Mouse (Mus musculus) heart, postnatal 10 days (tissue): ENCODE data around the gene Rab3b. TPM values are rescaled to one million over a fixed set of nuclear protein-coding genes. Genes with fewer than 3 reads are reported as not detected.

Source experiments
- DNase-seq, 2 experiments: peaks; one replicate each; pipeline ENCODE4 v3.0.0; 2021
- intact Hi-C: fragments of 180-260 bp; cut with DNase I; formaldehyde crosslinking; loops from one replicate; pipeline ENCODE4 v1.15.1; 2025
- total RNA-seq, 2 experiments: library from RNA; stranded (reverse); gene quantifications; 2 replicates each; pipeline ENCODE4 v1.2.3; 2021

Rab3b gene
- total RNA-seq, 2 experiments from 2014 or later, result 0.50 to 1.2 TPM

DNA sequence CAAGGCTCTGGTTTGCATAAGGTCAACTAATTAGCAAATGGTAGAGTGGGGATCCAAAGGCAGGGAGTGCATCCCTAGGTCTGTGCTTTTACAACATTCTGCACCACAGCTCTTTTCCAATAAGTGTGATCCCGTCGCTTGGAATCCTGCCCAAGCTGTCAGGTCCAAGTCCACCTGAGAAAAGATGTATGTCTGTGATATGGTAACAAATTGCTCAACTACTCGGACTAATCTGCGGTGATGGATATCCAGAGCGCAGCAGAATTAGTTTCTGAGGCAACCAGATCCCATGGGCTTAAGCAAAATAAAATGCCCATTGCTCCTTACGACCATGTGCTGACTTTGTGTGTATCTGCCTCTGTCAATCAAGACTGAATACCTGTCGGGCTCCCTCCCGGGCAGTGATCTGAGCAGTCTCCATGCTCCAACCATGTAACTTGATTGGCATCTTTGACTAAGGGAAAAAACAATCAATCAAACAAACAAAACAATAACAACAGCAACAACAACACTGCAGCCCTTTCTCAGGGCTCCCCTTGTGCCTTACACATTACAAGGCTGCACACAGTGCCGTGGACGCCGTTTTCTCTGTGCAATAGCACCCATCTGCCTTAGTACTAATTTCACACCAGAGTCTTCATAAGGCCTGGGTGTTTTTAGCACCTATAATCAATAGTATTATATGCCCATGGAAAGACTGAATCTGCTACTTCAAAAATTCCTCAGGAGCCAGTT lies 64.3 kb downstream of the Rab3b start:
- no peak for DNase-seq
- intact Hi-C loops, result no loop called here

DNA sequence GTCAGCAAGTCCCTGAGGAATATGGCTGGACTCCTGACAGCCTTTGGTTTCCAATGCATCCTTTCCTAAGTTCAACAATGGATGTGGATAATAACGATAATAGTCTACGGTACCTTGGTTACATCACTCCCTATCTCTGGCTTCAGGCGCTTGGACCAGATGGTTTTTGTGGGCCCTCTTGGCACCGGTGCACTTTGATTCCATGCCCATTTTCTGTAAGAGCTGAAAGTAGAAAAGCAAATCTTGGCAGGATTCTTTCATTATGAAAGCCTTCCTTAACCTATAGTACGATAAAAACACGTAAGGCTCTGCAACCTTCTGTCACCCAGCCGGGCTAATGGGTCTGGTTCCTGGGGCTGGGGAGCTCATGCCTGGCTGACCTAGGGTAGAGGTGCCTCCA lies 70.3 kb downstream of the Rab3b start:
- intact Hi-C loops, result no loop called here
- DNase-seq, result no peak

DNA sequence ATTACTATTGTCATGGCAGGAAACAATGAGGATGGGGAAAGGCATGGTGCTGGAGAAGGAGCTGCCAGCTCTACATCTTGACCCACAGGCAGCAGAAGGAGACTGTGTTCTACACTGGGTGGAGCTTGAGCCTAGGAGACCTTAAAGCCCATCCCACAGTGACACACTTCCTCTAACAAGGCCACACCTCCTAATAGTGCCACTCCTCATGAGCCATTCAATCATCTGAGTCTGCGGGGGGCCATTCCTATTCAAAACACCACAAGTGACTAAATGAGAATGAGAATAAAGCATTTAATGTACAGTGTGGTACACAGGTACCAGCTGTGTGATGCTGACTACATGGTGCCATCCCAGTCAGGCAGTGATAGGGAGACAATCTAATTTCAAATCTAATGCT lies 71.3 kb downstream of the Rab3b start:
- intact Hi-C loops, result no loop called here
- DNase-seq, result no peak

GRCm38 (mm10) chr4:108951663-108952062 lies 72.8 kb downstream of the Rab3b start:
- no peak for DNase-seq
- intact Hi-C loops, result no loop called here

GRCm38 (mm10) chr4:108959696-108960095 lies 80.8 kb downstream of the Rab3b start:
- intact Hi-C loops, result no loop called here
- no peak for DNase-seq

GRCm38 (mm10) chr4:108960619-108961460 lies 82.0 kb downstream of the Rab3b start:
- intact Hi-C loops, result no loop called here
- DNase-seq, result no peak

DNA sequence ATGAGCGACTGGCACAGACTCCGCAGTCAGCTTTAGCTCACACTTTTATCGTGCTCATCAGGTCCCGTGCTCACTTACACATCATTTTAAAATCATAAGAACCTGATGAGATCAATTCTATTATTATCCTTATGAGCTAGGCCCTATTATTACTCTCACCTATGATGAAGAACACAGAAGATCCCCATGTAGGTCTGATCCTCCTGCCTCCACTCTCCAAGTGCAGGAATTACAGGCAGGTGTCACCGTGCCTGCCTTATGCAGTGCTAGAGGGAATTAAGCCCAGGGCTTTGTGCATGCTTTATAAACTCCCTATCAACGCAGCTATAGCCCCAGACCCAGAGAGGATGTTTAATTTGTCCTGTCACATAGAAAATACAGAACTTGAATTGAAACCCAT lies 84.2 kb downstream of the Rab3b start:
- no peak for DNase-seq
- intact Hi-C loops, result no loop called here

- intact Hi-C loops, result loop anchor here (5.0 kb wide), 1 partner anchor 47 kb away; no protein-coding TSS in a partner anchor
- DNase-seq, result no peak
Observed at GRCm38 (mm10) chr4:108969517-108969916, 90.7 kb downstream of the Rab3b start.

DNA sequence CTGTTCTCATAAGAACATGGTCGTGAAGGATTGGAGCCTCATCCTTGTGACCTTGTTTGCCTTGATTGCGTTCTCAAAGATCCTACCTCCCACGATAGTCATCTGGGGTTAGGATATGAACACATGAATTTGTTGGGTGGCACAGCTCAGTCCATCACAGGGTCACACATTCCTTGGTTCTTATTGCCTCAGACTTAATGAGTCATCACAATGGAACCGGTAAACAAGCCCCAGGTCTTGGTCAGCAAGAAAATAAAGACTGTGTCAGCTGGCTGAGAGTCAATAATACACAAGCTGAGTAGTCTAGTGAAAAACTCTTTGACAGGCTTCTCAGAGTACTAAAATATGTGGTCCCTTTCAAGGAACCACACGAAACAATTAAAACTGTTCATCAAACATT lies 92.2 kb downstream of the Rab3b start:
- DNase-seq, result no peak
- intact Hi-C loops, result loop anchor here (10.0 kb wide), 1 partner anchor 276 kb away; no protein-coding TSS in a partner anchor

- intact Hi-C loops, result loop anchor here (1.0 to 10.0 kb wide), 3 partner anchors 106 to 282 kb away; no protein-coding TSS in a partner anchor
- peak; percentile 56 to 70 for DNase-seq
Observed at GRCm38 (mm10) chr4:108976458-108977071, 97.7 kb downstream of the Rab3b start.

DNA sequence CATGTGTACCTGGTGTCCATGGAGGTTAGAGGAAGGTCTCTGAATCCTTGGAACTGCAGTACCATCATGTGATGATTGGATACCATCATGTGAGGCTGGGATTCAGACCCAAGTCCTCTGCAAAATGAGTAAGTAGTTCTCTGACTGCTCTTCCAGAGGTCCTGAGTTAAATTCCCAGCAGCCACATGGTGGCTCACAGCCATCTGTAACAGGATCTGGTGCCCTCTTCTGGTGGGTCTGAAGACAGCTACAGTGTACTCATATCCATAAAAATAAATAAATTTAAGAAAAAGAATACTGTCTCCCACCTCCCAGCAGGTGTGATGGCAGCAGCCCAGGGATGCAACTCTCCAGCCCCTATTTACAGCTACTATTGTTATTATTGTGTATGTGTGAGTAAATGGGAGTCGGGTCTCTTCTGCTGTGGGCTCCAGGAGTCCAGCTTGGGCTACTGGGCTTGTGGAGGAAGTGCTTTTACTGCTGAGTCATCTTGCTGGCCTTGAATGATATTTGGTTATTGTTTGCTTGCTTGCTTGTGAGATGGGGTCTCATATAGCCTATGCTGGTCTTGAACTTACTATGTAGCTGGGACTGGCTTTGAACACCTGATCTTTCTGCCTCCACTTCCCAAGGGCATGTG lies 108.1 kb downstream of the Rab3b start:
- DNase-seq, result no peak
- intact Hi-C loops, result no loop called here

GRCm38 (mm10) chr4:108987473-108987842 lies 108.6 kb downstream of the Rab3b start:
- DNase-seq, result no peak
- intact Hi-C loops, result no loop called here

- intact Hi-C loops, result no loop called here
- no peak for DNase-seq
Observed at GRCm38 (mm10) chr4:108989430-108989829, 110.6 kb downstream of the Rab3b start.

- intact Hi-C loops, result no loop called here
- no peak for DNase-seq
Observed at GRCm38 (mm10) chr4:108990032-108990431, 111.2 kb downstream of the Rab3b start.

DNA sequence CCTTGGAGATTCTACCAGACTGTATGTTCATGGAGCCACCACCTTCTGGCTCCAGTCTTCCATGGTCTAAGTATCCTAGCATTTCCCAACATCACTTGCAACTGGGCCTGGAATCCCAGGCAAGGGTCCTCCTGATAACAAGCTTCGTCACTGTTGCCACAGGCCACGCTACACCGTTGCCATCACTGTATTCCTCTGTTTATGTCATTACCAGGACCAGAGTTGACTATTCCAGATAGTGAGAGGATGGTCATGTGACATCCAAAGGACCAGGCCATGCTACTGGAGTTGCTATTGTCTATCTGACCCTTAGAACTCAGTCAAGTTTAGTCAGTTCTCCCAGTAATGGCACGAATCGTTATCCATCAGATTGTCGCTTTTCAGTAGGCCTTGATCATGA lies 111.7 kb downstream of the Rab3b start:
- DNase-seq, result no peak

DNA sequence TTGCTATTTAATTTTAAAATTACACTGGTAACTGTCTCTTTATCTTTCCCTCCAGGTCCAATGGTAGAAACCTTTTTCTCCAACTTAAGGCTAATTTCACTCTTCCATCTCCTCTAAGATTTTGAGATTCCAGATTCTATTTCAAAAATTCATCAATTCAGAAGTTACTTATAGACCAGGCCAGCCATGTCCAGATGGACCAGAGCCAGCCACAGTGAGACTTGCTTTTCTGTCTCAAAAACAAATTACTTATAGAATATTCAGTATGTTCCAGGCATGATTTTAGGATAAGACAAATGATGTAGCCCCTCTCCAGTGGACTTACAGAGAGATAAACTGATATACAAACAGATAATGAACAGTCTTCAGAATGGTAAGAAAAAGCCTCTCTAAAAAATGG lies 112.9 kb downstream of the Rab3b start:
- no peak for DNase-seq
- intact Hi-C loops, result no loop called here

More for the DNA sequence above, 111.7 kb downstream of the Rab3b start:
- intact Hi-C loops, result no loop called here

Other genes with a start within 250 kb of the Rab3b start
- under 1 TPM; 0.29 to 0.47 TPM for gene 3110021N24Rik, start 159.4 kb upstream of the Rab3b start, total RNA-seq
- 10 to 100 TPM; 24.0 to 26.8 TPM for gene Zfyve9, start 98.3 kb upstream of the Rab3b start, total RNA-seq
- gene Btf3l4, start 45.4 kb upstream of the Rab3b start, total RNA-seq, result 100 to 1,000 TPM; 105 to 108 TPM
- gene Txndc12, start 44.5 kb upstream of the Rab3b start, total RNA-seq, result 10 to 100 TPM; 52.4 to 60.3 TPM
- 10 to 100 TPM; 18.6 to 19.8 TPM for gene Kti12, start 31.3 kb upstream of the Rab3b start, total RNA-seq
- gene A730015C16Rik, start 30.4 kb upstream of the Rab3b start, total RNA-seq, result not detected
- gene Nrd1, start 121.6 kb downstream of the Rab3b start, total RNA-seq, result 100 to 1,000 TPM in 1 of 2 experiments, 10 to 100 TPM in 1; 88.8 to 101 TPM